Mouse (Mus musculus): ENCODE results near the gene Kcnj9. TPM values are rescaled to one million over a fixed set of nuclear protein-coding genes. Genes with fewer than 3 reads are reported as not detected.

Gene Kcnj9
- total RNA-seq, 2 experiments from 2014 or later, result not detected

- no peak overlapping the region for H3K4me3 ChIP-seq
- TF ChIP-seq CTCF (IDR thresholded peaks at IDR 0.05), result no peak
- no peak overlapping the region for H3K27ac ChIP-seq
- no peak for DNase-seq
- intact Hi-C loops (cut with DNase I), result no loop called here
These were observed 18.3 kb upstream of the Kcnj9 start for GRCm38 (mm10) chr1:172347382-172347781.

DNA sequence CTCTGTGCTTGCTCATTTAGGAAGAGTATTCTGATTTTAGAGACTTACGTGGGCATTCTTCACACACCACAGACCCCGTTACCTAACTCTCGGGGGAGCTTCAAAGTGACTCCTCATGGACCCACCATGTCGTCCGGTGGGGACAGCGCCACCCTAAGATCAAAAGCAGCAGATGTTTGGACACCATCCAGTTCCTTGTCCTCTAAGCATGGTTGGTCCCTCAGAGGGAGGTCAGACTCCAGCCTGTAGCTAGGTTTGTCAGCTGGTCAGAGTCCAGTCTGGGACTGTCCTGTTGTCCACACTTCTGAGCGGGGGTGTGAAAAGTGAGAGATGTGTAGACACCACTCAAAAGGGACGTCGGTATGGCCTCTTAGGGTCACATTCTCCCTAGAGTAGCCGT lies 17.6 kb upstream of the Kcnj9 start:
- intact Hi-C loops (cut with DNase I), result no loop called here
- no peak overlapping the region for H3K4me3 ChIP-seq
- no peak for DNase-seq
- no peak for TF ChIP-seq CTCF (IDR thresholded peaks at IDR 0.05)
- no peak overlapping the region for H3K27ac ChIP-seq

- no peak overlapping the region for H3K4me3 ChIP-seq
- H3K27ac ChIP-seq, result no peak overlapping the region
- no peak for TF ChIP-seq CTCF (IDR thresholded peaks at IDR 0.05)
- no peak for DNase-seq
- intact Hi-C loops (cut with DNase I), result no loop called here
These were observed 15.7 kb upstream of the Kcnj9 start for GRCm38 (mm10) chr1:172344820-172345219.

DNA sequence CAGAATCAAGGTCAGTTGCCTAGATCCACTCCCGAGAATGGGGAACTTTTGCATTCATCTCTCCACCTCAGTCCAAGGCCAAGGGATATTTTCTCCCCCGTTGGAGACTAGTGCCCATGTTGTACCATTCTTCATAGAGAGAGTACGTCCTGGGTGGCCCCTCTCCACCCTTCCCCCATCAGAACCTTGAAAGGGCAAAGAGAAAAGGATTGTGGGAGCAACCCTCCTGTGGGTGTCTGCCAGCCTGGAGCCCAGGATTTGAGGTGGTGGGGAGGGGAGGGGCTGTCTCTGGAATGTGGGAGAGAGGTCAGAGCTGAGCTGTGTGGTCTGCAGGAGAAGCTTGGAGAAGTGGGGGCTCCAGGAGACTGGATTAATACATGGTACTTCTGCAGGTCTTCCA lies 14.8 kb upstream of the Kcnj9 start:
- H3K4me3 ChIP-seq, result no peak overlapping the region
- DNase-seq, result no peak
- TF ChIP-seq CTCF (IDR thresholded peaks at IDR 0.05), result no peak
- intact Hi-C loops (cut with DNase I), result no loop called here
- no peak overlapping the region for H3K27ac ChIP-seq

- Histone ChIP-seq H3K4me3 (no peak overlapping the region), H3K27ac (no peak overlapping the region)
- no peak for TF ChIP-seq CTCF (IDR thresholded peaks at IDR 0.05)
- intact Hi-C loops (cut with DNase I), result no loop called here
- no peak for DNase-seq
These were observed 13.6 kb upstream of the Kcnj9 start for GRCm38 (mm10) chr1:172342729-172343128.

DNA sequence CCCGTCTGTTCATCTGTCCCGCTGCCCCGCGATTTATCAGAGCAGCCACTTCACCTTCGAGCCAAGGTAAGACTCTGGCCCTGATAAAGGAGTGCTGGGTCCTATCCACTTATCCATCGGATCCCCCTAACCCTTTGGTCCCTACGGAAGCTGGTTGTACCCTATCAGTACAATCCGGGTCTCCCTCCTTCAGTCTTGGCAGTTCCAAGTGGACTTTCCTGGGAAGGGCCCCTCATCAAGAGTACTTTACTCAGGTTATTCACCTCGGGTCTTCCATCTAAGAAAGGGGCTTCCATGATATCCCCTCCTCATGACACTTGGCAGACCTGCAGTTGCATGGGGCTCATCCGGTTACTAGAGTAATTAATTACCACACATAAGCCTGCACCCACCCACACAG lies 12.3 kb upstream of the Kcnj9 start:
- intact Hi-C loops (cut with DNase I), result no loop called here
- DNase-seq, result no peak
- H3K4me3 ChIP-seq, result peak overlapping the region; percentile 71
- TF ChIP-seq CTCF (IDR thresholded peaks at IDR 0.05), result no peak
- H3K27ac ChIP-seq, result no peak overlapping the region

- TF ChIP-seq CTCF (IDR thresholded peaks at IDR 0.05), result no peak
- Histone ChIP-seq H3K27ac (no peak within 1 kb of the TSS), H3K4me3 (peak within 1 kb of the TSS; percentile 71)
- peak; percentile 75 for DNase-seq
- intact Hi-C loops (cut with DNase I), result no loop called here
These were observed 11.7 kb upstream of the Kcnj9 start, which contains the start of gene Kcnj10 for GRCm38 (mm10) chr1:172340729-172341321. Gene Kcnj10, plus strand, starts transcription at chr1:172341210.

DNA sequence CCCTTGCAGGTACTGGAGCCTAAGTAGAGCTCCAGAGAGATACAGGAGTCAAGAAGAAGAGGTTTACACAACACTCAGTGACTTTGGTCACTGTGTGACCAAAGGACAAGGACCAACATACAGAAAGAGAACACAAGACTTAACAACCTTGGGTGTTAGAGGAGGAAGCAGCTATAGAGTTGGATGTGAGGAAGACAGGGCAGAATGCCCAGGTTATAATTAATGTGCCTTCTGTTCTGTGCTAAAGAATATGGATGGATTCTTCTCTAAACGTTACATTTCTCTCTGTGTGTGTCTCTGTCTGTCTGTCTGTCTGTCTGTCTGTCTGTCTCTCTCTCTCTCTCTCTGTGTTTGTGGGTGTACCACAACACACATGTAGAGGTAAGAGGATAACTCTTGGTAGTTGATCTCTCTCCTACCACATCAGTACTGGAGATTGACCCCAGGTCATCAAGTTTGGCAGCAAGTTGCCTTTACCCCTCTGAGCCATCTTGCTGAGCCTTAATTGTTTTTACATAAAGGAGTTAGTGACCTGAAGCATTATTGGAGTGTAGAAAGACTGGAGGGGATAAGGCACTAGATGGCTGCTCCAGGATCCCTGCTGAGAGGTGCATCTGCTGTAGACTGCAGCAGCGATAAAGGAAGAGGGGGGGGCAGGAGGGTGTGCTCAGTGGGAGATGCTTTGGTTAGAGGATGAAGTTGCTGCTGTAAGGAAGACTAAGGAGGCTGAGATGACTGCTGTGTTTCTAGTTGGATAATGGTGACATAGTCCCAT lies 8.5 kb upstream of the Kcnj9 start:
- H3K4me3 ChIP-seq, result no peak overlapping the region
- no peak overlapping the region for H3K27ac ChIP-seq
- DNase-seq, result no peak
- no peak for TF ChIP-seq CTCF (IDR thresholded peaks at IDR 0.05)
- intact Hi-C loops (cut with DNase I), result no loop called here

- H3K27ac ChIP-seq, result no peak overlapping the region
- no peak for TF ChIP-seq CTCF (IDR thresholded peaks at IDR 0.05)
These were observed 6.7 kb upstream of the Kcnj9 start for GRCm38 (mm10) chr1:172335804-172336203.

DNA sequence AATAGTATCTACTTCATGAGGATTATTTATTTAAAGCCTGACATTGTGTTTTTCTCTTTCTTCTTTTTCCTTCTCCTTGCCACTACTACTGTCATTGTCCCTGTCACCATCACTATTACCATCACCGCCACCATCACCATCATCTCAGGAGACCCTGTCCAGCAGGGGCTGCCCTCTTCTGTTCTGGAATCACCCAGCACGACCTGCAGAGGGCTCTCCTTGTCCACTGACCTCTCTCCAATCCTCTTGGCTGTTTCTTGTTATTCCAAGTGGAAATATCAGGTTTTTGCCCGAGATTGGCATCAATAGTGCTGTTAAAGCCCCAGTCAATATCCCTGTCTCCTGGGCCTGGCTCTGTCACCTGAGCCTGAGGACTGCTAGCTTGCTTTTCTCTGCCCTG lies 4.4 kb upstream of the Kcnj9 start:
- peak; percentile 21; the same call in 1 of the 2 replicates for TF ChIP-seq CTCF (IDR thresholded peaks at IDR 0.05)
- DNase-seq, result peak; percentile 64
- 0 out of 2 replicates have a peak overlapping the region, but pooled peaks have one; percentile 51 for H3K27ac ChIP-seq
- intact Hi-C loops (cut with DNase I), result no loop called here
- no peak overlapping the region for H3K4me3 ChIP-seq

More at GRCm38 (mm10) chr1:172335804-172336203, 6.7 kb upstream of the Kcnj9 start:
- intact Hi-C loops (cut with DNase I), result no loop called here
- DNase-seq, result no peak
- no peak overlapping the region for H3K4me3 ChIP-seq

- H3K4me3 ChIP-seq, result no peak overlapping the region
- TF ChIP-seq CTCF (IDR thresholded peaks at IDR 0.05), result no peak
- no peak for DNase-seq
- H3K27ac ChIP-seq, result no peak overlapping the region
- intact Hi-C loops (cut with DNase I), result no loop called here
These were observed 3.8 kb upstream of the Kcnj9 start for GRCm38 (mm10) chr1:172332925-172333324.

GRCm38 (mm10) chr1:172331422-172331947 lies 2.4 kb upstream of the Kcnj9 start:
- intact Hi-C loops (cut with DNase I), result no loop called here
- H3K4me3 ChIP-seq, result no peak overlapping the region
- DNase-seq, result no peak
- TF ChIP-seq CTCF (IDR thresholded peaks at IDR 0.05), result no peak
- H3K27ac ChIP-seq, result no peak overlapping the region

GRCm38 (mm10) chr1:172329616-172330015 lies 498 bp upstream of the Kcnj9 start:
- Histone ChIP-seq H3K27ac (no peak overlapping the region), H3K4me3 (no peak overlapping the region)
- TF ChIP-seq CTCF (IDR thresholded peaks at IDR 0.05), result no peak
- intact Hi-C loops (cut with DNase I), result loop anchor here (10.0 kb wide), 1 partner anchor 285 kb away; no protein-coding TSS in a partner anchor
- no peak for DNase-seq

Measured in gastrocnemius, adult 2 months (tissue).